Mouse (Mus musculus) thymus, adult 2 months (tissue): ENCODE data around the gene Fam117a. TPM values are rescaled to one million over a fixed set of nuclear protein-coding genes. Genes with fewer than 3 reads are reported as not detected.

Experiments
- DNase-seq: peaks from one replicate; pipeline ENCODE4 v3.0.0; 2021
- H3K27ac ChIP-seq: fragments of 200-500 bp; 2 replicates; pipeline ENCODE4 v1.5.1; 2012; ENCODE audit warnings: low read length, control low read depth; ENCODE audit not compliant: control insufficient read depth, insufficient read depth
- H3K27me3 ChIP-seq: fragments of 200-500 bp; 2 replicates; pipeline ENCODE4 v1.6.1; 2012; ENCODE audit warnings: mild to moderate bottlenecking, low read length, moderate library complexity, mixed read lengths; ENCODE audit not compliant: control insufficient read depth, insufficient read depth
- H3K36me3 ChIP-seq: fragments of 200-500 bp; 2 replicates; pipeline ENCODE4 v1.6.1; 2012; ENCODE audit warnings: mild to moderate bottlenecking, low read length, moderate library complexity; ENCODE audit not compliant: control insufficient read depth, insufficient read depth
- H3K4me1 ChIP-seq: fragments of 200-500 bp; replicated peaks from 2 replicates; pipeline ENCODE4 v1.6.1; 2012; ENCODE audit warnings: low read length; ENCODE audit not compliant: control insufficient read depth, insufficient read depth
- H3K4me3 ChIP-seq: fragments of 200-500 bp; 2 replicates; pipeline ENCODE4 v1.5.1; 2012; ENCODE audit warnings: mild to moderate bottlenecking, low read length, control low read depth, moderate library complexity; ENCODE audit not compliant: control insufficient read depth, insufficient read depth
- CTCF ChIP-seq: fragments of 200-500 bp; IDR thresholded peaks from 2 replicates; pipeline ENCODE4 v1.5.1; 2012; ENCODE audit warnings: mild to moderate bottlenecking, control low read depth, low read length, moderate library complexity, borderline replicate concordance; ENCODE audit not compliant: control insufficient read depth, poor library complexity, insufficient read depth; ENCODE audit errors: extremely low read depth
- POLR2A ChIP-seq: fragments of 200-500 bp; IDR thresholded peaks from 2 replicates; pipeline ENCODE4 v1.6.1; 2012; ENCODE audit warnings: mild to moderate bottlenecking, low read length, control low read depth, moderate library complexity; ENCODE audit not compliant: control insufficient read depth, poor library complexity, insufficient read depth; ENCODE audit errors: extremely low read depth
- WGBS: fragments of 180-500 bp; shearing (Covaris S2); methylation state at CpG from one replicate; pipeline ENCODE4 v1.1.7; 2018; 5-methylcytosine and 5-hydroxymethylcytosine counted together
- polyA plus RNA-seq: library from polyadenylated mRNA; depleted of rRNA; stranded (reverse); fragments of >200 nt; gene quantifications from 2 replicates; pipeline ENCODE4 v1.2.3, GENCODE M21; 2012

Fam117a gene
- polyA plus RNA-seq, 1 experiment: 224 TPM

DNA sequence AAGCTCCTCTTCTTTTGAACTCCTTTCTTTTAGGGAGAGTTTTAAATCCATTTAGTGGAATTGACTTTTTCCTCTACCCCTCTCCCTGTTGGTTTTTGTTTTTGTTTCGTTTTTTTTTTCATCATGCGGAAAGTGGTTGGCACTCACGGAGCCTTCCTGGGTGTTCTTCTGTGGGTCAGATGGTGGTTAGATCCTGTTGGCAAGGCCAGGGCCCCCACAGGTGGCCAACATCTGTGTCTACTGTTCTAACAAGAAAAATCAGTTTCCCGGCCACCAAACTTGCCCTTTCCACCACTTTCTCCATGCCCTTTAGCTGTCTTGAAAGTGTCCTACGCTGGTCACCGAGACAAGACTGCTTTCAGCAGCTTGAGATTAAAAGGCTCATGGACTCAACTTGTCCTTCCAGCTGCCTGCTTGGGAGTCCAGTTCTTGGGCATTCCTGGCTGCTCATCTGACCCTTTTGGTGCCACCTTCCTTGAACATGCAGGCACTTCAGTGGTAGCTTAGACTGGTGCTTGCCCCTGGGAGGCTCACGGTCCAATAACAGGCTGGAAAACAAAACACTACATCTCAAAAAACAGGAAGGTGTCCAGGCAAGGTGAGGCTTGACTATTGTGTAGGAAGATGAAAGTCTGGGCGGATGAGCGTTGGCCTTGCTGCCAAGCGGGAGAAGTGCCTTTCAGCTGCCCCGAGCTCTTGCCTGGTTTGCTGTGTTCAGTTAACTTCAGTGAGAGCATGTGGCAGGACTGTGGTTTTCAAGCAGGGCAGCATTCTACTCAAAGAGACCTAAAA, 56.1 kb downstream of the Fam117a start:
- TF ChIP-seq CTCF: no peak
- no peak for TF ChIP-seq POLR2A
- H3K4me3 ChIP-seq: no peak overlapping the region
- H3K36me3 ChIP-seq: peaks cover 14% of the 10 kb centered on the region
- peak; percentile 37 for DNase-seq
- H3K27me3 ChIP-seq: no peaks in the 10 kb centered on the region
- H3K4me1 ChIP-seq: peaks cover 21% of the 10 kb centered on the region
- WGBS: 58% methylated on average over 11 of the region's 11 CpGs
- H3K27ac ChIP-seq: peak overlapping the region; percentile 88

DNA sequence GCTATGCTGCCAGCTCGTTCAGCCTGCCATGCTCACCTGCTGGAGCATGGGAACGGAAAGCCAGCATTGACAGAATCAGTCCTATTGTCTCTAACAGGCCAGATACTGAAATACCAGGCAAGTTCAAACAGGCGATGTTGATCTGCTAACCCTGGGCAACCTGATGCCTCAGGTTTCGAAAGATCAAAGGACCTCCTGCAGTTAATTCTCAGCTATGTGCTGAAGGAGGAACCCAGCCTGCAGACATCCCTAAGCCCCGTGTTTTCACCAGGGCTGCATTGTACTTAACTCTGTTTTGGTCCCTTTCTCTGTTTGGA, 56.6 kb downstream of the Fam117a start:
- WGBS: 32% methylated on average over 5 of the region's 5 CpGs
- no peak for DNase-seq

GRCm38 (mm10) chr11:95394112-95394511, 57.3 kb downstream of the Fam117a start:
- WGBS: 77% methylated on average over 5 of the region's 5 CpGs
- no peaks in the 10 kb centered on the region for H3K27me3 ChIP-seq
- no peak for DNase-seq
- peaks cover 11% of the 10 kb centered on the region for H3K36me3 ChIP-seq
- H3K4me3 ChIP-seq: no peak overlapping the region
- H3K4me1 ChIP-seq: peaks cover 21% of the 10 kb centered on the region
- no peak overlapping the region; the same call in 1 of the 2 replicates for H3K27ac ChIP-seq
- TF ChIP-seq CTCF (no peak), POLR2A (no peak)

More for the DNA sequence above, 56.6 kb downstream of the Fam117a start:
- H3K4me3 ChIP-seq: no peak overlapping the region
- no peak for TF ChIP-seq POLR2A
- no peak for TF ChIP-seq CTCF
- peaks cover 21% of the 10 kb centered on the region for H3K4me1 ChIP-seq
- H3K36me3 ChIP-seq: peaks cover 11% of the 10 kb centered on the region
- no peaks in the 10 kb centered on the region for H3K27me3 ChIP-seq
- peak overlapping the region; percentile 88 for H3K27ac ChIP-seq

GRCm38 (mm10) chr11:95396548-95396947, 59.7 kb downstream of the Fam117a start:
- H3K4me3 ChIP-seq: no peak overlapping the region
- no peaks in the 10 kb centered on the region for H3K36me3 ChIP-seq
- H3K4me1 ChIP-seq: peaks cover 20% of the 10 kb centered on the region
- no peaks in the 10 kb centered on the region for H3K27me3 ChIP-seq
- no peak overlapping the region for H3K27ac ChIP-seq
- no peak for DNase-seq
- TF ChIP-seq POLR2A (no peak), CTCF (no peak)
- 77% methylated on average over 1 of the region's 1 CpGs for WGBS

DNA sequence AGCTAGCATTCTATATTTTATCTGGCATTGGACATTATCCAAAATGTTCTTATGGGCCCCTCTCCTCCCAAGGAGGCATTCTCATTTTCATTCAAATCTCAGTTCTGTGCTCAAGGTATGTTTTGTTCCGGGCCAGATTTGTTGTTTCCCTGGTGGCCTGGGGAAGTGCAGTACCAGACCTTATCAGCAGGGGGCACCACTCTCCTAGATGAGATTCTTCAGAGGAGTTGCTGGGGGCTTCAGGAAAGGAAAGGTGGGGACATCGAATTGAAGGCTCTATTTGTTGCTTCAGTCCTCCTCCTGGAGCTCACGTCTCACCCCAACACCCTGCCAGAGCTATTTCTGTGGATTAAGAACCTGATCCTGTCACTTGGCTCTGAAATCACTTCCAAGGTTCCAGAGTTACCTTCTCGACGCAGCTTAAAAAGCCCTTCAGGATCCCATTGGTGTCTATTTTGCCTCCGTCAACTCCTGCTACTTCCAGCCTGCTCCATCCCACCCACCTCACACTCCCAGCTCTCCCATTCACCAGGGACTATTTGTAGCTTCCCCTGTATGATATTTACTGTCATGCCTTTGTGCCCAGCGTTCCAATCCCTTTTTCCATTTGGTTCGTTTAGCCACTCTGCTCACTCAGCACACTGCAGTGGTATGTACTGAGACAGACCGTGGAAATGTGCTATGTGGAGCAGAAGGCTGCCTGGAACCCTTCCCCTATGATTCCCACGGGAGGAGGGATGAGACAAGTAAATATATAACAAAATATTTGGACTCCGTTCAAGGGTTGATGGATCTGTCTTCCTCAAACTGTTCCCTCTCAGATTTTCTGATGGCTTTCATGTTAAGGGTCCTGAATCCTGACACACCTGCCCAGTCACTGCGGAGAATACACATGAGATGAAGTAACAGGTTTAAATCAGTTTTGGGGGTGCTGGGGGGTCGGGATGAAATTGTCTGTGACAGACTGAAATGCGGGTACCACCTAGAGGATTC, 61.3 kb downstream of the Fam117a start:
- no peaks in the 10 kb centered on the region for H3K36me3 ChIP-seq
- H3K4me1 ChIP-seq: peaks cover 5% of the 10 kb centered on the region
- 65% methylated on average over 14 of the region's 14 CpGs for WGBS
- H3K4me3 ChIP-seq: no peak overlapping the region
- peak; percentile 79 for DNase-seq
- TF ChIP-seq CTCF: 0 out of 2 replicates have a peak, but pooled peaks have one; percentile 13
- TF ChIP-seq POLR2A: no peak
- no peaks in the 10 kb centered on the region for H3K27me3 ChIP-seq
- H3K27ac ChIP-seq: no peak overlapping the region

DNA sequence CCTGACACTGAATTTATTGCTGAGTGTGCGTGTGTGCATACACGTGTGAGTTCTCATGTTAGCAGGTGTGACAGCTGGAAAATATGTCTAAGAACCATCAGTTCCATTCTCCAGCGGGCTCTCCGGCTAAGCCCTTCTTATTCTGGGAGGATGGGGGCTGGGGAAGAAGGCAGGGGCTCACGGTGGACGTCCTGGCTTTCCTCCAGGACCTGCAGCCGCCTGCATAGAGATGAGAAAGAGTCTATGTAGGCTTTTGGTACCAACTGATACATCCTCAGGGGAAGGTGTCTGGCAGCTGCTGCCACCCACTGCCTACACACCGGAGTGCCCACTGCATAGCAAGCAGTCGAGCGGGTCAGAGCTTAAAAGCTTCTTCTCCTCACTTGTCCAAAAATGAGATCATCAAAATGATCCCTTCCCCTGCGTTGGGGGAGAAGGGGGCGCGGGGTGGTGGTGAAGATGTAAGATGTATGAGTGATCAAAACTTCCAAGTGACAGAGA, 62.8 kb downstream of the Fam117a start:
- Histone ChIP-seq H3K4me3 (no peak overlapping the region), H3K27me3 (no peaks in the 10 kb centered on the region), H3K27ac (no peak overlapping the region), H3K4me1 (no peaks in the 10 kb centered on the region), H3K36me3 (no peaks in the 10 kb centered on the region)
- TF ChIP-seq CTCF: no peak
- TF ChIP-seq POLR2A: no peak
- 82% methylated on average over 13 of the region's 13 CpGs for WGBS
- no peak for DNase-seq
